Comparison of ENCODE assay signal across 31 mouse cellular contexts in genomic region chr6:121241780-121242179, GRCm38 (mm10). TPM values are rescaled to one million over a fixed set of nuclear protein-coding genes. Genes with fewer than 3 reads are reported as not detected.
A peak's percentile ranks its signal among the peaks of the same experiment; 100 is the strongest.
DNase-seq lines count a peak whose midpoint lies in the region; ATAC-seq and TF ChIP-seq lines count a peak whose summit lies in the region.
"Had no signal": no experiment of that assay in that cellular context is flagged by ENCODE, and none has a peak within 500 bp of the region (broad histone marks: within the 10 kb centered on the region; RNA-seq: fewer than 3 reads in every experiment).

No protein-coding gene starts in this region.

- no peak overlapping the region for H3K4me3 ChIP-seq in liver, postnatal 0 days (ENCODE audit: low read depth, low read length)
- H3K4me3 ChIP-seq in liver, embryonic 11.5 days (ENCODE audit: low read depth, low read length): no peak overlapping the region
- H3K4me3 ChIP-seq in left cerebral cortex, adult 2 months: no peak overlapping the region
- H3K4me3 ChIP-seq: embryonic facial prominence, embryonic 13.5 days; forebrain, embryonic 10.5 days; forebrain, embryonic 15.5 days; gastrocnemius, adult 2 months; heart, embryonic 10.5 days; heart, embryonic 15.5 days; limb, embryonic 13.5 days; liver, embryonic 12.5 days; midbrain, embryonic 10.5 days; midbrain, embryonic 15.5 days; neural tube, embryonic 12.5 days had no signal

- no peaks in the 10 kb centered on the region for H3K36me3 ChIP-seq in liver, postnatal 0 days (replicated peaks; ENCODE audit: insufficient read depth, low read length)
- H3K36me3 ChIP-seq in liver, embryonic 11.5 days (ENCODE audit: control insufficient read depth, insufficient read depth, low read length): no peaks in the 10 kb centered on the region
- H3K36me3 ChIP-seq: embryonic facial prominence, embryonic 13.5 days; forebrain, embryonic 10.5 days; forebrain, embryonic 15.5 days; G1E; heart, embryonic 10.5 days; heart, embryonic 15.5 days; limb, embryonic 13.5 days; liver, embryonic 12.5 days; midbrain, embryonic 10.5 days; midbrain, embryonic 15.5 days; neural tube, embryonic 12.5 days had no signal

- H3K4me2 ChIP-seq in liver, postnatal 0 days (ENCODE audit: low read depth, low read length): peak overlapping the region; percentile 38; the same call in 1 of the 2 replicates
- no peak overlapping the region for H3K4me2 ChIP-seq in liver, embryonic 11.5 days
- H3K4me2 ChIP-seq: embryonic facial prominence, embryonic 13.5 days; forebrain, embryonic 15.5 days; heart, embryonic 15.5 days; limb, embryonic 13.5 days; liver, embryonic 12.5 days; midbrain, embryonic 15.5 days; neural tube, embryonic 12.5 days had no signal

- no peak for TF ChIP-seq CTCF in liver, postnatal 0 days (IDR thresholded peaks at IDR 0.05; ENCODE audit: low read depth)
- no peak for TF ChIP-seq CTCF in left cerebral cortex, adult 2 months (IDR thresholded peaks at IDR 0.05)

- H3K9me3 ChIP-seq in liver, postnatal 0 days (ENCODE audit: low read length): no peaks in the 10 kb centered on the region
- H3K9me3 ChIP-seq in liver, embryonic 11.5 days (ENCODE audit: control insufficient read depth, low read length): no peaks in the 10 kb centered on the region
- H3K9me3 ChIP-seq: embryonic facial prominence, embryonic 13.5 days; forebrain, embryonic 10.5 days; forebrain, embryonic 15.5 days; G1E; heart, embryonic 10.5 days; heart, embryonic 15.5 days; limb, embryonic 13.5 days; liver, embryonic 12.5 days; midbrain, embryonic 10.5 days; midbrain, embryonic 15.5 days; neural tube, embryonic 12.5 days had no signal

- H3K9ac ChIP-seq in liver, postnatal 0 days (replicated peaks): no peak overlapping the region
- no peak overlapping the region for H3K9ac ChIP-seq in liver, embryonic 11.5 days (ENCODE audit: low read depth, low read length)
- H3K9ac ChIP-seq: embryonic facial prominence, embryonic 13.5 days; forebrain, embryonic 15.5 days; heart, embryonic 15.5 days; limb, embryonic 13.5 days; liver, embryonic 12.5 days; midbrain, embryonic 15.5 days; neural tube, embryonic 12.5 days had no signal

- TF ChIP-seq EP300 in liver, postnatal 0 days (IDR thresholded peaks at IDR 0.05; ENCODE audit: low read depth): no peak

- no peak for DNase-seq in liver, postnatal 0 days
- no peak for DNase-seq in liver, embryonic 11.5 days (ENCODE audit: low spot score)
- DNase-seq in thymus, postnatal 4 days: peak; percentile 42
- DNase-seq in thymus, adult 18-20 months: no peak
- peak; percentile 10 to 27 for DNase-seq in natural killer cell, adult 2 months (ENCODE audit: low spot score in 2 of 2)
- DNase-seq in layer of hippocampus, postnatal 36 days: no peak
- no peak for DNase-seq in left cerebral cortex, adult 2 months (ENCODE audit: extremely low spot score in 1 of 2, low spot score in 2 of 2)
- DNase-seq: adrenal gland, postnatal 14 days; cerebellum, adult 11 months; cerebellum, adult 9-11 months; gastrocnemius, adult 2 months; kidney, postnatal 14 days; layer of hippocampus, adult 9-11 months; lung, adult 18-20 months; lung, postnatal 4 days; right cerebral cortex, adult 18-20 months had no signal

- ATAC-seq in liver, postnatal 0 days: no peak
- ATAC-seq in liver, embryonic 11.5 days (replicated peaks; ENCODE audit: low FRiP score): no peak
- ATAC-seq in granulocyte monocyte progenitor cell, adult 5-6 weeks (replicated peaks; ENCODE audit: poor library complexity, severe bottlenecking): peak; percentile 20
- ATAC-seq: forebrain, embryonic 15.5 days; hindbrain, embryonic 16.5 days; intestine, embryonic 16.5 days; liver, embryonic 12.5 days; lung, postnatal 0 days; midbrain, embryonic 15.5 days had no signal

- intact Hi-C loops in left cerebral cortex, adult 2 months (cut with DNase I): no loop called here

- H3K4me1 ChIP-seq in liver, postnatal 0 days (ENCODE audit: insufficient read depth): peaks cover 25% of the 10 kb centered on the region
- H3K4me1 ChIP-seq in liver, embryonic 11.5 days (replicated peaks; ENCODE audit: control insufficient read depth, insufficient read depth, low read length): peaks cover 9% of the 10 kb centered on the region; the same call in 1 of the 2 replicates
- H3K4me1 ChIP-seq: limb, embryonic 13.5 days; midbrain, embryonic 10.5 days; neural tube, embryonic 12.5 days had no signal

- WGBS in liver, postnatal 0 days (ENCODE audit: insufficient replicate concordance): 62% methylated on average over 2 of the region's 2 CpGs
- WGBS in liver, embryonic 11.5 days: 66% methylated on average over 2 of the region's 2 CpGs

- no peak overlapping the region for H3K27ac ChIP-seq in liver, postnatal 0 days (ENCODE audit: low read depth)
- no peak overlapping the region for H3K27ac ChIP-seq in liver, embryonic 11.5 days (ENCODE audit: low read depth, low read length)
- no peak overlapping the region for H3K27ac ChIP-seq in left cerebral cortex, adult 2 months
- H3K27ac ChIP-seq: embryonic facial prominence, embryonic 13.5 days; forebrain, embryonic 10.5 days; forebrain, embryonic 15.5 days; gastrocnemius, adult 2 months; heart, embryonic 10.5 days; heart, embryonic 15.5 days; limb, embryonic 13.5 days; liver, embryonic 12.5 days; midbrain, embryonic 10.5 days; midbrain, embryonic 15.5 days; neural tube, embryonic 12.5 days had no signal

- no peaks in the 10 kb centered on the region for H3K27me3 ChIP-seq in liver, postnatal 0 days (ENCODE audit: insufficient read depth, low read length)
- H3K27me3 ChIP-seq in liver, embryonic 11.5 days (replicated peaks; ENCODE audit: control insufficient read depth, insufficient read depth, low read length): no peaks in the 10 kb centered on the region; the same call in 1 of the 2 replicates
- H3K27me3 ChIP-seq: forebrain, embryonic 15.5 days; midbrain, embryonic 15.5 days; neural tube, embryonic 12.5 days had no signal

RNA-seq across cellular contexts. Expression of gene Usp18, which starts 3.9 kb away (rescaled TPM):
- polyA plus RNA-seq in liver, postnatal 0 days (2015; fragmentation: Nextera tagmentation; extraction: Ambion mirVana): 19.2 and 24.1 TPM in 2 replicates
- polyA plus RNA-seq in liver, embryonic 11.5 days (2014; fragmentation: Nextera tagmentation; extraction: Ambion mirVana): 3.6 and 5.5 TPM in 2 replicates
- not detected in 2 replicates for total RNA-seq in granulocyte monocyte progenitor cell, adult 5-6 weeks (2014; fragmentation: Nextera tagmentation)
- total RNA-seq in granulocyte monocyte progenitor cell, adult 5-6 weeks (2017): 0.82 and 1.3 TPM in 2 replicates
- total RNA-seq in layer of hippocampus, postnatal 36 days (2021): under 1 TPM; 0.20 to 0.47 TPM
- total RNA-seq in left cerebral cortex, adult 2 months (2021): under 1 TPM; 0.18 to 0.89 TPM

RNA-seq across cellular contexts. Expression of gene Tuba8, which starts 31.3 kb away (rescaled TPM):
- 6.5 and 6.7 TPM in 2 replicates for polyA plus RNA-seq in liver, postnatal 0 days (2015; fragmentation: Nextera tagmentation; extraction: Ambion mirVana)
- 10.5 and 11.5 TPM in 2 replicates for polyA plus RNA-seq in liver, embryonic 11.5 days (2014; fragmentation: Nextera tagmentation; extraction: Ambion mirVana)
- 9.3 and 12.8 TPM in 2 replicates for total RNA-seq in granulocyte monocyte progenitor cell, adult 5-6 weeks (2014; fragmentation: Nextera tagmentation)
- 27.8 and 28.4 TPM in 2 replicates for total RNA-seq in granulocyte monocyte progenitor cell, adult 5-6 weeks (2017)
- total RNA-seq in layer of hippocampus, postnatal 36 days (2021): 1 to 10 TPM; 4.9 to 6.9 TPM
- total RNA-seq in left cerebral cortex, adult 2 months (2021): 10 to 100 TPM; 10.6 to 12.2 TPM

RNA-seq across cellular contexts. Expression of gene Slc6a13, which starts 58.2 kb away (rescaled TPM):
- polyA plus RNA-seq in liver, postnatal 0 days (2015; fragmentation: Nextera tagmentation; extraction: Ambion mirVana): 77.9 and 84.7 TPM in 2 replicates
- 17.6 and 18.7 TPM in 2 replicates for polyA plus RNA-seq in liver, embryonic 11.5 days (2014; fragmentation: Nextera tagmentation; extraction: Ambion mirVana)
- total RNA-seq in granulocyte monocyte progenitor cell, adult 5-6 weeks (2014; fragmentation: Nextera tagmentation): 5.6 and 5.9 TPM in 2 replicates
- total RNA-seq in granulocyte monocyte progenitor cell, adult 5-6 weeks (2017): 2.4 and 3.9 TPM in 2 replicates
- total RNA-seq in layer of hippocampus, postnatal 36 days (2021): 10 to 100 TPM in 1 of 2 experiments, 1 to 10 TPM in 1; 8.4 to 11.5 TPM
- total RNA-seq in left cerebral cortex, adult 2 months (2021): 10 to 100 TPM; 18.0 to 18.5 TPM

RNA-seq across cellular contexts. Expression of gene Pex26, which starts 58.3 kb away (rescaled TPM):
- 3.9 and 4.2 TPM in 2 replicates for polyA plus RNA-seq in liver, postnatal 0 days (2015; fragmentation: Nextera tagmentation; extraction: Ambion mirVana)
- 6.0 and 6.3 TPM in 2 replicates for polyA plus RNA-seq in liver, embryonic 11.5 days (2014; fragmentation: Nextera tagmentation; extraction: Ambion mirVana)
- 9.7 and 11.5 TPM in 2 replicates for total RNA-seq in granulocyte monocyte progenitor cell, adult 5-6 weeks (2014; fragmentation: Nextera tagmentation)
- total RNA-seq in granulocyte monocyte progenitor cell, adult 5-6 weeks (2017): 6.5 and 8.3 TPM in 2 replicates
- 10 to 100 TPM; 11.6 to 11.9 TPM for total RNA-seq in layer of hippocampus, postnatal 36 days (2021)
- total RNA-seq in left cerebral cortex, adult 2 months (2021): 10 to 100 TPM; 15.0 to 15.1 TPM

Comparison
In these comparisons a context has a peak if more than half of its experiments do, and no peak if none do; other contexts are left out.
1. DNase-seq: peak in thymus, postnatal 4 days (single experiment) and natural killer cell, adult 2 months (2 of 2); none in liver, postnatal 0 days (single experiment), liver, embryonic 11.5 days (single experiment), thymus, adult 18-20 months (0 of 2), layer of hippocampus, postnatal 36 days (0 of 2) and left cerebral cortex, adult 2 months (0 of 2).